Mouse (Mus musculus) NIH3T3 (cell line): ENCODE data around the gene Phlda1.
"Not testable (repeated sequence)": the region's sequence is repeated elsewhere in the genome, so short reads cannot be mapped to it uniquely, and the experiment has no call there.

ENCODE experiments used
- DNase-seq: peaks from one replicate; pipeline ENCODE4 v3.0.0-alpha.2; 2012; ENCODE audit warnings: low read depth

Gene Phlda1

DNA sequence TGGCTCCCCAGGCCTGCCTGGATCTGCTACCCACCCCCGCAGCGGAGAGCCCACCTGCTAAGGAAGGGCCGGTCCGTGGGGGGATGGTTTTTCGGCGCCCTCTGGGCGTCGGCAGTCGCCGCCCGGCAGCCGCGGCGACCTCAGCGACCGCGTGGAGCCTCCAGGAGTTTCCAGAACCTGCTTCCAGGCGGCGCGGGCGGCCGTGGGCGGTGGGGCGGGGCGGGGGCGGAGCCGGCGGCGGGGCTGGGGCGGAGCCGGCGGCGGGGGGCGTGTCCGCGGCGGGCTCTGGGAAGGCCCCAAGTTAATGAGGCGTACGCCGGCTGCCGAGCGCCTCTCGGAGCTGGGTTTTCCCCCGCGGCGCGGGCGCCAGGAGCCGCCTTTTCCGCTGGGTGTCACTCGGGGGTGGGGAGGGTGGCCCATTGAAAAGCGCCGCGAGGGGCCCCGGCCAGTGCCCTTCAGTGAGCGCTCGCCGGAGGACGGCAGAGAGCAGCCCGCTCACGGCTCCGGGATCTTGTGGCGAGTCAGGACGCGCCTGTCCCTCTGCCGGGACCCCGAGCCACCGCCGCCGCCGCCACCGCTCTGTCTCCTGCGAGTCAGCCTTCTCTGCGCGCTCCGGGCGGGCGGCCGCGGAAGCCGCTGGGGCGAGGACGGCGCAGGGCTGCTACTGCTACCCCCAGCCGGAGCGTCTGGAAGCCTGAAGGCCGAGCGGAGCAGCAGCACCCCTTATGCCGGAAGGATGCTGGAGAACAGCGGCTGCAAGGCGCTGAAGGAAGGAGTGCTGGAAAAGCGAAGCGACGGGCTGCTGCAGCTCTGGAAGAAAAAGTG lies at the start of gene Phlda1:
Gene Phlda1 (plus strand): TSS at position 186 of the 825 bp plus-strand sequence.
- peak; percentile 98 for DNase-seq

- DNase-seq = no peak
These were observed 48.0 kb upstream of the Phlda1 start for GRCm38 (mm10) chr10:111458088-111458487.

- no peak for DNase-seq
These were observed 47.0 kb upstream of the Phlda1 start for GRCm38 (mm10) chr10:111459040-111459439.

GRCm38 (mm10) chr10:111459874-111460273 lies 46.2 kb upstream of the Phlda1 start:
- DNase-seq = no peak

- DNase-seq = peak; percentile 83
These were observed 45.7 kb upstream of the Phlda1 start for GRCm38 (mm10) chr10:111460381-111460780.

DNA sequence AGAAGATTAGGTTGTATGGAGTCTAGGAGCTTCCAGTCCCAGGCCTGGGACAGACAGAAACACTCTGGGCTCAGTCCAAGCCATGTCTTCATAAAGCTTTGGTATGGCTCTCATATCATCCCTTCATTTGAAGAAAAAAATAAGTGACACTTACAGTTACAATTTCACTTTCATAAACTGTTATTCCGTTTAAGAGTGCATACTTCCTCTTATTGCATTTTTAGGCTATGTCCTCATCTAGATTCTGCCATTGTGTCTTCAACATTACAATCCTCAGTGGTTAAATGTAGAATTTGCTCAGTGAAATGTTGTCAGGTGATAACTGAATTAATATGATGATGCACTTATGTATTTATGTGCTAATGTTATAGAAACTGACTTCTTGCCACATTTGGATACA lies 41.3 kb upstream of the Phlda1 start:
- DNase-seq = no peak

DNA sequence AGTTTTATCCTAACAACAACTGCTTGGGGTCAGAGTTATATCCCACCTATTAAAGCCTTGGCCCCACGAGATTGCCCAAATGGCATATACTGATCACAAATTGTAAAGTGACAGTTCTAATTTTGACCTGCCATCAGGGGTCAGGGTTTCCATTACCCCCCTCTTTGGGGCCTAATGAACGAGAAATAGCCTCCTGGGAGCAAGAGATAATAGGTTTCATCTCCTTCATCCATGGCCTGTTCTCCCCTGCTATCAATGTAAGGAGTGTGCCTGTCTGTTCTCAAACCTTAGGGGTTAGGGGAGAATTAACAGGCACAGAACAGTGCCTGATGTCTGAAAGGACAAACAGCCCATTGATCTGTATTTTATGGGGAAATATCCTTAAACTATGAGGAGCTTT lies 40.7 kb upstream of the Phlda1 start:
- DNase-seq = no peak

DNA sequence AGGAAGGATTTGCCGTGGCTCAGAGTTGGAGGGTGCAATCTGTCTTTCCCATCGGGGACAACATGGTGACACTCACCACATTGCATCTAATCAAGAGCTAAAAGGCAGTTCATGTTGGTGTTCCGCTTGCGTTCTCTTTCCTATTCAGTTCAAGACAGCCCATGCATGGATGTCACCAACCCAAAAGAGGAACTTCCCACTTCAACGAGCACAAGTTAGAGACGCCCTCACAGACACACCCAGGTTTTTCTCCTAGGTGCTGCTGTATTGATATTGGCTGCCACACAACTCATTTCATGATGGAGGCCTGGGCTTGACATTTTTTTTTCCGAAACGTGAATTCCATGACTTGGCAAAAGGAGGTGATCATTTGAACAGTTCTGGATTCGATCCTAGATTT lies 34.9 kb upstream of the Phlda1 start:
- DNase-seq = no peak

DNA sequence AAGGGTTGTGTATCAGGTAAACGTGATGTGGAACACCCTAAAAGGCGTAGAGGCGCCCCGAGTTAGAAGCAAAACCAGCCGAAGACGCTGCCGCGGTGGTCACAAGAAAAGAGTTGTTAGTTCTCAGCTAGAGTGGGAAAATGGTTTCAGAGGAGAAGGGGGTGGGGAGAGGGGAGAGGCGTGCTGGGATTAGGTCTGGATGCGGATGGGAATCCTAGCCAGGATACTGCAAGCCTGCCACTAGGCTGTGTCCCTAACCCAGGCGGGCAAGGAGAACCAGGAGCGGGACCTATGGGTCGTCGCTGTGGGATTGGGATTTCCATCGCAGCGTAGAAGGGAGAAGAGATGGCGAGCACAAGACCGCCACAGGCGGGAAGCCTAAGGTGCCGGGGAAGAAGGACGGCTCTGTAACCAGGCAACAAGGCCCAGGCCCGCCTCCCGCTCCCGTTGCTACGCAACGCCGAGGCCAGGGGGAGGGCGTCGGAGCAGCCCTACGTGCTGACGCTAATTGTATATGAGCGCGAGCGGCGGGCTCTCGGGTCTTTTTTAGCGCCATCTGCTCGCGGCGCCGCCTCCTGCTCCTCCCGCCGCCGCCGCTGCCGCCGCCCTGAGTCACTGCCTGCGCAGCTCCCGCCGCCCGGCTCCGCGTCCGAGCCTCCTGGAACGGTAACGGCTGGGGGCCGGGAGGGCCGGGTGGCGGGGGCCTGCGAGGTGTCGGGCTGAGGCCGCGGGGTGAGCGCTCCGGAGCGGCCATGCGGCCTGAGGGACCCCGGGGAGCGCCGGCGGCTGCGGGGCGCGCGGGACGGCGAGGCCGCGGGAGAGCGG lies 33.2 kb upstream of the Phlda1 start, which contains the start of gene Nap1l1:
Gene Nap1l1 (plus strand): TSS at position 538 of the 825 bp plus-strand sequence.
- DNase-seq = peak; percentile 99

DNA sequence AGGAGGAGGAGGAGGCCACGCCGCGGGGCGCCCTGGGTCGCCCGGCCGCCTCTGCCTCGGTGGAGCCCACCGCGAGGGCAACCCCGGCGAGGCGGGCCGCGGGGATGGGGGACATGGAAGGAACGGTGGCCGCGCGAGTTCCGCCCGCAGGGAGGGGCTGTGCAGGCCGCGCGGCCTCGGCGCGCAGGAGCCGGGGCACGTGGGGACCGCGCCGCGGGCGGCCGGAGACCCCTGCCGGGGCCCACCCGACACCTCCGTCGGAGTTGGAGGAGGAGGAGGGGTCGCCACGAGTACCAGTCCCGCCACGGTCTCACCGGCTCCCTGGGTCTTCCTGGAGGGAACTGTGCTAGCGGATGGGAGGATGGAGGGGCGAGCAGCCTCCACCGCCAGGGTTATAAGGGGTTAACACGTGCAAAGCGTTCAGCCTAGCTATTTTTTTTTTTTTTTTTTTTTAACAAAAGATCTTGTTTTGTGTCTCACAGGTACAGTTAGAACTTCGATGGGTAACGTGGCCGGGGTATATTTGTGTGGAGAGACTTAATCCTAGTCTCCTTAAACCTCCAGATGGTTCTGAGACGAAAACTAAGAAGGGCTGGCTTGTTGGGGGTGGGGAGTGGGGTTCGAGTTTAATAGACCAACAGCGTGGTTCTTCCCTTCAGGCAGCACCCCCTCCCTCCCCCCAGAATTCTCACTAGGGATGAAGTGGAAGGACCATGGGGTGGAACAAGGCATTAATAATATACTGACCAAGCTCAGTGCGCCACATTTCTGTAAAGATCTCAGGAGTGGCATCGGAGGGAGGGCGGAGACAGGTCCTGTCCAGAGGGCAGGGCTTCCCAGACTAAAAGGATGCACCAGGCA lies 32.3 kb upstream of the Phlda1 start:
- DNase-seq = peak; percentile 59

- DNase-seq = no peak
These were observed 29.8 kb upstream of the Phlda1 start for GRCm38 (mm10) chr10:111476301-111476700.

- DNase-seq = peak; percentile 51
These were observed 29.0 kb upstream of the Phlda1 start for GRCm38 (mm10) chr10:111476989-111477510.

DNA sequence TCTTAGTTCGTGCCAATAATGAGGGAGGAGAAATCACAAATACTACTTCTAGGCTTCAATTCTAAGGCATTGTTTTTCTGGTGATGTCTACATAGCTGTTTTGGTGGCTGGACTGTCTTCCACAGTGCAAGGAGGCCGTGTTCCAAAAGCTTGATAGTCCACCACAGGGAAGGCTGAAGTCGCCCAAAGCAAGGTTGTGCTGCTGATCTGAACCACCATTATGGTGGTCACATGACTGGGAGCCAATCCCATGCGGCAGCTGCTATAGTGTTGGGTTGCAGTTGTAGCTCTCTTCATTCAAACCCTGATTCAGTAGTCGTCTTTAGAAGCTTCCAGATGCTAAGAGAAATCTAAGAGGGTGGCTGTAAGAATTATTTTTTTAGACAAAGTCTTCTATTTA lies 26.5 kb upstream of the Phlda1 start:
- no peak for DNase-seq

GRCm38 (mm10) chr10:111482654-111483053 lies 23.4 kb upstream of the Phlda1 start:
- no peak for DNase-seq

- no peak for DNase-seq
These were observed 22.0 kb upstream of the Phlda1 start for GRCm38 (mm10) chr10:111484079-111484478.

- DNase-seq = peak; percentile 50
These were observed 17.3 kb upstream of the Phlda1 start for GRCm38 (mm10) chr10:111488793-111489192.

DNA sequence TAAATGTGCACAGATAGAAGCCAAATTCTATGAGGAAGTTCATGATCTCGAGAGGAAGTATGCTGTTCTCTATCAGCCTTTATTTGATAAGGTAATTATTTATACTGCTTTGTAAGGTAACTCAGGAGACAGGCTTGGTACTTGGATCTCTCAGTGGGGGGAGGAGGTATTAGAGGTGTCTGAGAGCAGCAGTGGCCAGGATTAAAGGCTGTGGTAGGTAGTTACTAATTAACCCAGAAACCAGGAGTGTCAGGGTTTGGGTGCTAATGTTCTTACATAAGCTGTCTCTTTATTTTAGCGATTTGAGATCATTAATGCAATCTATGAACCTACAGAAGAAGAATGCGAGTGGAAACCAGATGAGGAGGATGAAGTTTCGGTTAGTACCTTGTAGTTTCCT lies 16.0 kb upstream of the Phlda1 start:
- not testable (repeated sequence) for DNase-seq

DNA sequence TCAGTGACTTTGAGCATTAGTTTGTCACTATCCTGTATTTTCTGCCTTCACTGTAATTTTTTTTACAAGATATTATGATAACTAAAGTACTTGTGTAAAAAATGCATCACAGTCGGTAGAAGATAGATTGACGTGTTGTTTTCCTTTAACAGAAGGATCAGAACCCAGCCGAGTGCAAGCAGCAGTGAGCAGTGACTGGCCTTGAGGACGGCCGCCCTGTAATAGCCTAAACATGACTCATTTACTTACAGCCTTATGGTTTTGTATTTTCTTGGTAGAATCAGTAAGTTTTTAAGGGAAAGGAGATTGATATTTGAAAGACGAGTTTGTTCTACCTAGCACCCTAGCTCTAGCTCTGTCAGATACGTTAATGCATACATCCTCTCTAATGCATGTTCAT lies 10.2 kb upstream of the Phlda1 start:
- DNase-seq = no peak

GRCm38 (mm10) chr10:111499892-111500291 lies 6.2 kb upstream of the Phlda1 start:
- no peak for DNase-seq

DNA sequence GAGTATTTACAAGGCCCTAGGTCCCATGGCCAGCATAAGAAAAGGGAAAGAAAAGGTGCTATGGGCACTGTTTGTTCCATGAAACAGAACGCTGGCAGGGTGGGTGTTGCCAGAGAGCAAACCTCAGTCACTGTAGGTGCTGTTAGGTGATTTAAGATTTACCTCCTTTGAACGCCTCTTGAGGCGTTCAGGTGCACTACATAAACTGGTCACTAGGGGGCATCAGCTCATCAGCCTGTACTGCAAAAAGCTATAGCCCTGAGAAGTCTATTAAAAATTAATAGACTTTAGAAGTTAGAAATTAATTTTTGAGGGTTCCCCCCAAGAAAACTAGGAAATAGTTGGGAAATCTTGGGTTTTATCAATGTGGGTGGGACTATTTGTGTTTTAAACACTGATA lies 3.0 kb upstream of the Phlda1 start:
- DNase-seq = peak; percentile 92

GRCm38 (mm10) chr10:111503716-111504115 lies 2.4 kb upstream of the Phlda1 start:
- DNase-seq = peak; percentile 36

DNA sequence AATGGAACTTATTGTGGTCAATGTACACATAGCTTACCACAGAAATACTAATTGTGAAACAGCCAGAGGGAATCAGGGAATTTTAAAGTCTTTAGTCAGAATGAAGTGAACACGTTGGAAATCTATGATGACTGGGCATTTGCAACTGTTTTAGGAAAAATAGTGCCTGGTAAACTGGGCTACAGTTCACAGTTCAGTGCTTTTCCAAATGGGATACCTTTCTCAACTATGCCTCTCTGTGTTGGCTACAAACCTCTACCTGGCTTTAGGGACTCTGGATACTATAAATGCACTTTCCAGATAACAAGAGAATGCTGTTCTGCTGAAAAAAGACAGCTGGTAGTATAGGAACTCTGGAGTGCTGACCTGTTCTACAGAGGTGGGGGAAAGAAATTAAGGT lies 1.5 kb upstream of the Phlda1 start:
- DNase-seq = peak; percentile 40
